Mouse (Mus musculus) layer of hippocampus, adult 9-11 months (tissue): ENCODE measurements at regions not wholly inside any gene's neighbourhood (a gene's known extent, or its start where the extent isn't known, plus 50 kb on each side); places are given as distances from the start of the nearest gene placed in this dataset.

Experiments
- DNase-seq: peaks from one replicate; pipeline ENCODE4 v3.0.0; 2022

GRCm38 (mm10) chr9:58421702-58422392 is 51.6 kb upstream of the Tbc1d21 start:
- no peak for DNase-seq

GRCm38 (mm10) chr9:58428795-58429194 is 58.5 kb upstream of the Tbc1d21 start:
- DNase-seq: no peak

GRCm38 (mm10) chr9:58430772-58431171 is 57.6 kb upstream of the Insyn1 start:
- no peak for DNase-seq

- no peak for DNase-seq
Measured at GRCm38 (mm10) chr9:58432793-58433370, 55.5 kb upstream of the Insyn1 start.

GRCm38 (mm10) chr9:58436246-58437091 is 51.9 kb upstream of the Insyn1 start:
- DNase-seq: no peak

- DNase-seq: peak; percentile 21
Measured at GRCm38 (mm10) chr9:58437541-58437940, 50.9 kb upstream of the Insyn1 start.

- no peak for DNase-seq
Measured at GRCm38 (mm10) chr9:58438071-58438858, 50.1 kb upstream of the Insyn1 start.
